Mouse (Mus musculus) limb, embryonic 10.5 days (tissue): Measurements from ENCODE around the gene Cbfa2t3. TPM values are rescaled to one million over a fixed set of nuclear protein-coding genes. Genes with fewer than 3 reads are reported as not detected.

Source experiments
- DNase-seq: peaks from one replicate; pipeline ENCODE4 v3.0.0-alpha.2; 2017; ENCODE audit warnings: low spot score
- H3K27ac ChIP-seq: fragments of 300-500 bp; sonication (generic); 2 replicates; pipeline ENCODE4 v1.5.1; 2016; ENCODE audit warnings: mild to moderate bottlenecking
- H3K27me3 ChIP-seq: fragments of 300-500 bp; sonication (generic); 2 replicates; pipeline ENCODE4 v1.6.1; 2016; ENCODE audit warnings: low read depth, mild to moderate bottlenecking; ENCODE audit not compliant: poor library complexity, severe bottlenecking
- H3K36me3 ChIP-seq: fragments of 300-500 bp; sonication (generic); 2 replicates; pipeline ENCODE4 v1.6.1; 2016; ENCODE audit warnings: mild to moderate bottlenecking, moderate library complexity
- H3K4me1 ChIP-seq: fragments of 300-500 bp; sonication (generic); 2 replicates; pipeline ENCODE4 v1.6.1; 2016
- H3K4me3 ChIP-seq: fragments of 300-500 bp; sonication (generic); 2 replicates; pipeline ENCODE4 v1.5.1; 2016; ENCODE audit warnings: mild to moderate bottlenecking, moderate library complexity
- H3K9me3 ChIP-seq: fragments of 300-500 bp; sonication (generic); replicated peaks from 2 replicates; pipeline ENCODE4 v1.6.1; 2016; ENCODE audit warnings: mild to moderate bottlenecking
- WGBS: fragments of 180-500 bp; shearing (Covaris S2); methylation state at CpG from one replicate; pipeline ENCODE4 v1.1.7; 2016; 5-methylcytosine and 5-hydroxymethylcytosine counted together
- polyA plus RNA-seq: library from polyadenylated mRNA; unstranded; fragments of >200 nt; fragmentation: Nextera tagmentation; extraction: Ambion mirVana; gene quantifications from 2 replicates; pipeline ENCODE4 v1.2.1, GENCODE M21; 2016

The Cbfa2t3 gene
- polyA plus RNA-seq, 1 experiment from 2014 or later: 2.0 TPM

- no peak overlapping the region for H3K4me3 ChIP-seq
- no peaks in the 10 kb centered on the region for H3K36me3 ChIP-seq
- H3K9me3 ChIP-seq: no peaks in the 10 kb centered on the region
- DNase-seq: peak; percentile 38
- WGBS: 15% methylated on average over 3 of the region's 3 CpGs
- H3K27me3 ChIP-seq: peaks cover 30% of the 10 kb centered on the region
- peaks cover 20% of the 10 kb centered on the region for H3K4me1 ChIP-seq
- peak overlapping the region; percentile 47; the same call in 1 of the 2 replicates for H3K27ac ChIP-seq
Measured at GRCm38 (mm10) chr8:122728630-122729029, 29.7 kb upstream of the Cbfa2t3 start.

DNA sequence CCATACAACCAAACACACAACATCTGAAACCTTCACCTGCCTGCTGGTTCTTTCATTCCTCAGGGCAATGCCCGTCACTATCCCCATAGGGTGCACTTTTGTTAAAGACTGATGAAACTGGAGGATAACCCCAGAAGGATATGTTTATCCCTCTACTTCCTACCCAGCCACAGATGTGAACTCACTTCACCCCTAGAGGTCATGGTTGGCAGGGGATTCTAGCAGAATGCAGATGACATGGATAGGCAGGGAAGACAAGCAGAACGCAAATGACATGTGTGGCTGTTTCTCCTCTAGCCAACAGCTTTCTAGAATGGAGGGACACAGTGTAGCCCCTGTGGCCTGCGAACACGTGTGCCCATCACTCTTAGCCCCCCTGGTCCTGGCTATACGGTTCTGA is 28.5 kb upstream of the Cbfa2t3 start:
- peaks cover 31% of the 10 kb centered on the region for H3K27me3 ChIP-seq
- no peak for DNase-seq
- H3K36me3 ChIP-seq: no peaks in the 10 kb centered on the region
- peaks cover 20% of the 10 kb centered on the region for H3K4me1 ChIP-seq
- H3K9me3 ChIP-seq: no peaks in the 10 kb centered on the region
- H3K4me3 ChIP-seq: no peak overlapping the region
- WGBS: 71% methylated on average over 5 of the region's 5 CpGs
- no peak overlapping the region for H3K27ac ChIP-seq

DNA sequence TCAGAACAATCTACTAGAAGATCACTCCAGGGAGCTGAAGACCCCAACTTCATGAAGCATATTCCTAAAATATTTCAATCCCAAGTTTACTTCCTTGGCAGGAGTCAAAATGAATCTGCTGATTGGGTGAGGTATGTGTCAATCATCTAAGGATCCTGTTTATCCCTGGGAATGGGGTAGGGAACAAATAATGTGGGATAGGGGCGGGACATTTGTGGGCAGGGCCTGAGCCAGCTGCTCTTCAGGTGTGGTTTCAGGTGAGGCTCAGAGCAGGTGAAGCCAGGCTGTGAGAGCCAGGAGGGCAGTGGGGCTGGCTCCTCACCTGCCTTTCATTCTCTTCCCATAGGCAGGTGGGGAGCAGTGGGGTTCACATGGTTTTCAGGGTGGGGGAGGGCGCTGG is 27.9 kb upstream of the Cbfa2t3 start:
- peaks cover 33% of the 10 kb centered on the region for H3K27me3 ChIP-seq
- H3K4me3 ChIP-seq: no peak overlapping the region
- no peak for DNase-seq
- no peaks in the 10 kb centered on the region for H3K9me3 ChIP-seq
- no peak overlapping the region for H3K27ac ChIP-seq
- H3K36me3 ChIP-seq: no peaks in the 10 kb centered on the region
- peaks cover 20% of the 10 kb centered on the region for H3K4me1 ChIP-seq
- WGBS: 47% methylated on average over 2 of the region's 2 CpGs

DNA sequence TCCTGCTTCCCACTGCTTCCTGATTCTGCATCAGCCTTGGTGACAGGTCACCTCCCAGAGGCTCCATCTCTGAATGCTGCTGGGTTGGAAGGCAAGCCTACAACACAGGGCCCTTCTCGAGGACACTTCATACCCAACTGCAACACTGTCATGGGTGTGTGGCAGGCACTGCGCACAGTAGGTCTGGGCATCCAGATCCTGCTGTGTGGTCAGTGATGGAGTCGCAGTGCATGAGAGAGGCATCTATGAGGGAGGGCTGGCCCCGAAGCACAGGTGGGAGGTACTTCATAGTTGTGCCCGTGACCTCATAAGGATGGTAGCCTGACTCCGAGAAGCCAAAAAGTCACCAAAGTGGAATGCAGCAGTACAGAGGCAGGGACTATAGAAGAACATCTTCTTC is 26.3 kb upstream of the Cbfa2t3 start:
- DNase-seq: no peak
- Histone ChIP-seq H3K9me3 (no peaks in the 10 kb centered on the region), H3K4me3 (no peak overlapping the region), H3K27ac (no peak overlapping the region), H3K4me1 (peaks cover 29% of the 10 kb centered on the region), H3K27me3 (peaks cover 46% of the 10 kb centered on the region), H3K36me3 (no peaks in the 10 kb centered on the region)
- WGBS: 93% methylated on average over 6 of the region's 6 CpGs

DNA sequence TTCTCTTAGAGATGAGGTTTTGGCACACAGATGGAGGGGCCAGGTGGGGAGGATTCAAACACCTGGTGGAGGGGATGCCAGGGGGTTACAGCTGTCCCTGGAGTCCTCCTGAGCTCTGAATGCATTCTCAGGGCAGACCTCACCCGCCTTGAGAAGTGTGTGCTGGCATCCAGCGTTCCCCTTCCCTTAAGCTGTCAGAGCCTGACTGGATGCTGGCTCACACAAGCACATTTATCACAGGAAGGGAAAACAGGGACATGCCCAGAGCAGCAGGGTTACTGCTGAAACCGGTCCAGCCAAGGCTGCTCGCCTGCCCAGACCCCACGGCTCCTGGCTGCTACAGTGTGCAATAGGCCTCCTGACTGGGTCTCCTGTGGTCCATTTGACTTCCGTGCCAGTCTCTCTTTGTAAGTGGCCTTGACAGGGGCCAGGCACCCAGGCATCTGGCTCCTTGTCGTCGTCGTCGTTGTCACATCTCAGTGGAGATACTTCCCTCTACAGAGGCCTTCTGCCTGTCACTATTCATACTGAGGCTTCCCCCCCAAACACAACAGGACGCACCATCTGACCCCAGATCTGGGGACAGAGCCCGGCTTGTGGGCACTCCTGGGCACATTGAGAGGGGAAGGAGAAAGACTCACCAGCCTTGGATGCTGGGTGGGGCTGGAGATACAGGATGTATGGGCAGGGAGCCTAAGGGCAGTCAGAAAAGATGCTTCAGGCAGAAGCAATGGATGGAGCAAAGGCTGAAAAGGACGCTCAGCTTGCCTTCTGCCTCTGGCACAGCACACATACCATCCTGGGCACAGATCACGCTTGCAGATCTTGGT is 22.1 kb upstream of the Cbfa2t3 start:
- Histone ChIP-seq H3K4me3 (0 out of 2 replicates have a peak overlapping the region, but pooled peaks have one; percentile 27), H3K9me3 (no peaks in the 10 kb centered on the region), H3K4me1 (peaks cover 35% of the 10 kb centered on the region), H3K27me3 (peaks cover 79% of the 10 kb centered on the region), H3K36me3 (no peaks in the 10 kb centered on the region), H3K27ac (no peak overlapping the region)
- no peak for DNase-seq
- 63% methylated on average over 14 of the region's 14 CpGs for WGBS

- Histone ChIP-seq H3K4me1 (peaks cover 35% of the 10 kb centered on the region), H3K27me3 (peaks cover 84% of the 10 kb centered on the region), H3K27ac (peak overlapping the region; percentile 39), H3K4me3 (peak overlapping the region; percentile 27), H3K9me3 (no peaks in the 10 kb centered on the region), H3K36me3 (no peaks in the 10 kb centered on the region)
- no peak for DNase-seq
- 19% methylated on average over 25 of the region's 25 CpGs for WGBS
Measured at GRCm38 (mm10) chr8:122720070-122720729, 21.3 kb upstream of the Cbfa2t3 start.

- Histone ChIP-seq H3K27me3 (peaks cover 84% of the 10 kb centered on the region), H3K4me3 (peak overlapping the region; percentile 27)
Measured at GRCm38 (mm10) chr8:122719500-122720065, 20.7 kb upstream of the Cbfa2t3 start.

DNA sequence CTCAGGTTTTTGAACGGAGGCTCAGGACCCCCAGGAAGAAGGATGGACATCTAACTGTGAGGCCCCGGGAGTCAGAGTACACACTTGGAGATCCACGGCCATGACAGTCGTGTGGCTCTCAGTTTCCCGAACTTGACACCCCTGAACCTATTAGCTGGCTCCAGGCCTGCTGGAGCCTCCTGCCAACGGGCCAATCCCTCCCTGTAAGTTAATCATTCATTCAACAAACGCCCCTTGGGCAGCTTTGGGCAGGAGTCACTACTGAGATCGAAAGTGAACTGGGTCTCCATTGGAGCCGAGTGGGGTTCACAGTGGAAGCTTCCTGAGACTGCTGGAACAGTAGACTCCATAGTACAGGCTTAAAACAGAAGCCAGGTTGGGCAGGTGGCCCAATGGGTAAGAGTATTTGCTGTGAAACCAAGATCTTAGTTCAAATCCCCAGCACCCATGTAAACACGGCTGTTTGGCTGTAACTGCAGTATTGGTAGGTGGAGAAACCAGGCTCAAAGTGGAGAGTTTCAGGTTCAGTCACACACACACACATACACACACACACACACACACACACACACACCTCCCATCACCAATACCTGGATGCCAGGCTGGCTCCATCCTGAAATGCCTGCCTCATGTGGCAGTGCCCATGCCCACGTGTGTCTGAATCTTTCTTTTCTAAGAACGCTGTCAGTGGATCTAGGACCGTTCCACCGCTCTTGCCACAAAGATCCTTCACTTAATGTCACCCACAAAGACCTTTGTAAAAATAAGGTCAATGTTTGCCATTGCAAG is 20.0 kb upstream of the Cbfa2t3 start:
- H3K27me3 ChIP-seq: peaks cover 79% of the 10 kb centered on the region

More at GRCm38 (mm10) chr8:122719500-122720065, 20.7 kb upstream of the Cbfa2t3 start:
- Histone ChIP-seq H3K27ac (peak overlapping the region; percentile 39), H3K4me1 (peaks cover 35% of the 10 kb centered on the region), H3K9me3 (no peaks in the 10 kb centered on the region), H3K36me3 (no peaks in the 10 kb centered on the region)
- no peak for DNase-seq
- 30% methylated on average over 7 of the region's 7 CpGs for WGBS

DNA sequence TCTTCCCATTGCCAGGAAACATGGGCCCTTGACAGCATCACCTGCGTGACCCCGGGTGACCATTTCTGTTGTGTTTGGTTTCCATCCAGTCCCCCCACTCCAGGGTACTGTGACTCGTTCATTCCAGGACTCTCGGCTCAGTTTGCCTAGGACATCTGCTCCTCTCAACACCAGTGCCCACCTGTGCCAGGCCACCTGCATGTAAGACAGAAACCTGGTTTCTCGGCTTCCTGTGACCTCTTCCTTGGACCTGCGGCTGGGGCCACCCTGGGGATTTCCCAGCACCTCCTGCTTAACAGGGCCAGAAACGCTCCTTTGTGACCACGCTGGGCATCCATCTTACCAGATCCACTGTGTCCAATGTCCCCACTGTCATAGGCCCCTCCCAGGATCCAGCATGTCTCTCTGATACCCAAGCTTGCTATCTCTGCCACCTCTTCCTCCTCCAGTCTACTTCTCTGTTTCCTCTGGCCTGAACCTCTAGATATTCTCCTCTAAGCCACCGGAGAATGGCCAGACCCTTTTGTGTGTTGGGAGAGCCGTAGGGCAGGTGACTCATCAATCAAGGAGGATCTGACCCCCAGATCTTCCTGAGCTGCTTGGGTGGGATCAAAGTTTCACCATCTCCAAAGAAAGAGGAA is 19.1 kb upstream of the Cbfa2t3 start:
- 85% methylated on average over 10 of the region's 10 CpGs for WGBS
- H3K4me3 ChIP-seq: no peak overlapping the region
- no peaks in the 10 kb centered on the region for H3K36me3 ChIP-seq
- H3K9me3 ChIP-seq: no peaks in the 10 kb centered on the region
- H3K27ac ChIP-seq: no peak overlapping the region
- DNase-seq: no peak
- peaks cover 35% of the 10 kb centered on the region for H3K4me1 ChIP-seq
- peaks cover 74% of the 10 kb centered on the region for H3K27me3 ChIP-seq

More for the DNA sequence above, 20.0 kb upstream of the Cbfa2t3 start:
- Histone ChIP-seq H3K4me1 (peaks cover 35% of the 10 kb centered on the region), H3K4me3 (no peak overlapping the region), H3K9me3 (no peaks in the 10 kb centered on the region), H3K27ac (no peak overlapping the region), H3K36me3 (no peaks in the 10 kb centered on the region)
- DNase-seq: no peak
- 86% methylated on average over 14 of the region's 14 CpGs for WGBS

DNA sequence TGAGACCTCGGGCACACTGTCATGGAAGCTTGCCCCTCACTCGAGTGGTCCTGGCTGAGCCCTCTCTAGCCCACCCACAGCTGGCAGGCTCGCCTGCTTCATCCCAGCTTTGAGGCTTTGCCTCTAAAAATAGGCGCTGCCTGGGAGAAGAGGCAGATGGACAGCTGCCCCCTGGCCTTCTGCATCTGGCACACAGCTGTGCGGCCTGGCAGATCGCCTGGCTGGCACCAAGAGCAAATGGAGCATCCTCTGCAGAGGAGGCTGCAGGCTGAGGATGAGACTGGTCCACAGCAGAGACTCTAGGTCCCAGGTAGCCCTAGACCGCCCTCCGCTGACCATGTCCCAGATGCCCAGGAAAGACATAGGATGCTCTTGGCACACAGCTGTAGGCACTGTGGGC is 17.7 kb upstream of the Cbfa2t3 start:
- DNase-seq: no peak
- H3K4me1 ChIP-seq: peaks cover 35% of the 10 kb centered on the region
- H3K27ac ChIP-seq: no peak overlapping the region
- H3K9me3 ChIP-seq: no peaks in the 10 kb centered on the region
- H3K36me3 ChIP-seq: no peaks in the 10 kb centered on the region
- H3K4me3 ChIP-seq: no peak overlapping the region
- peaks cover 65% of the 10 kb centered on the region for H3K27me3 ChIP-seq
- WGBS: 74% methylated on average over 8 of the region's 8 CpGs

- no peak for DNase-seq
- no peaks in the 10 kb centered on the region for H3K9me3 ChIP-seq
- 89% methylated on average over 5 of the region's 5 CpGs for WGBS
- no peak overlapping the region for H3K27ac ChIP-seq
- no peak overlapping the region for H3K4me3 ChIP-seq
- H3K36me3 ChIP-seq: no peaks in the 10 kb centered on the region
- H3K4me1 ChIP-seq: peaks cover 20% of the 10 kb centered on the region
- peaks cover 57% of the 10 kb centered on the region for H3K27me3 ChIP-seq
Measured at GRCm38 (mm10) chr8:122713157-122713518, 14.2 kb upstream of the Cbfa2t3 start.
